Mouse (Mus musculus): Measurements from ENCODE around the gene Dip2a. TPM values are rescaled to one million over a fixed set of nuclear protein-coding genes. Genes with fewer than 3 reads are reported as not detected.

The Dip2a gene
- polyA plus RNA-seq, 1 experiment from 2014 or later: 6.3 TPM

GRCm38 (mm10) chr10:76306738-76307137 is 38.4 kb downstream of the Dip2a start:
- no peak overlapping the region for H3K4me2 ChIP-seq (ENCODE audit: low read length)

DNA sequence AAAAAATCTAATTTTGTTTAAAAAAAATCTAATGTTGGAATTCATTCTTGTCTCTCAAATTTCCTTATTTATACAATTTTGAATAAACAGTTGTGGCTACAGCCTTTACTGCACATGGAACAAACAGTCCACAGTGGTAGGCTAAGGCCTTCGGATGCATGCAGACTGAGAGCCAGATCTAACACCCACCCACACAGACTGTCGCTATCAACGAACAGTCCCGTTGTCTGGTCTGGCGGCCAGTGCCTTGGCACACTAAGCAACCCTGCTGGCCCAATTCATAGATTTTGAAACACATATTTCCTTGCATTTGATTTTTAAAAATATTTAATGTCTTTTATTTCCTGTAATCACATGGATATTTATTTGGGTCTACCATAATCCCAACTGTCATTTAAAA is 45.0 kb downstream of the Dip2a start:
- Histone ChIP-seq H3K9me3 (ENCODE audit: control insufficient read depth, low read length) (no peaks in the 10 kb centered on the region), H3K4me3 (ENCODE audit: control insufficient read depth in 1 of 2, insufficient read depth in 1 of 2, low read depth in 1 of 2, low read length in 2 of 2) (no peak overlapping the region), H3K4me1 (ENCODE audit: control insufficient read depth in 2 of 2, insufficient read depth in 2 of 2, low read length in 2 of 2) (no peaks in the 10 kb centered on the region), H3K9ac (ENCODE audit: low read length) (no peak overlapping the region), H3K27ac (replicated peaks in 1 of 2; ENCODE audit: control insufficient read depth in 1 of 2, insufficient read depth in 1 of 2, low read depth in 2 of 2, low read length in 2 of 2) (no peak overlapping the region), H3K4me2 (ENCODE audit: low read length) (no peak overlapping the region), H3K27me3 (ENCODE audit: control insufficient read depth, insufficient read depth, low read length) (no peaks in the 10 kb centered on the region), H3K36me3 (ENCODE audit: control insufficient read depth, insufficient read depth, low read length) (peaks cover 88% of the 10 kb centered on the region)
- ATAC-seq (ENCODE audit: insufficient number of reproducible peaks, insufficient read depth, low FRiP score, low read depth): no peak
- 77% methylated on average over 5 of the region's 5 CpGs for WGBS

More at GRCm38 (mm10) chr10:76306738-76307137, 38.4 kb downstream of the Dip2a start:
- H3K27me3 ChIP-seq (ENCODE audit: control insufficient read depth, insufficient read depth, low read length): no peaks in the 10 kb centered on the region
- H3K36me3 ChIP-seq (ENCODE audit: control insufficient read depth, insufficient read depth, low read length): peaks cover 72% of the 10 kb centered on the region
- H3K4me1 ChIP-seq (ENCODE audit: control insufficient read depth in 2 of 2, insufficient read depth in 2 of 2, low read length in 2 of 2): no peaks in the 10 kb centered on the region
- no peak overlapping the region for H3K9ac ChIP-seq (ENCODE audit: low read length)
- H3K27ac ChIP-seq (replicated peaks in 1 of 2; ENCODE audit: control insufficient read depth in 1 of 2, insufficient read depth in 1 of 2, low read depth in 2 of 2, low read length in 2 of 2): no peak overlapping the region
- H3K9me3 ChIP-seq (ENCODE audit: control insufficient read depth, low read length): no peaks in the 10 kb centered on the region
- whole genome bisulfite sequencing: 83% methylated on average over 9 of the region's 9 CpGs
- no peak overlapping the region for H3K4me3 ChIP-seq (ENCODE audit: control insufficient read depth in 1 of 2, insufficient read depth in 1 of 2, low read depth in 1 of 2, low read length in 2 of 2)
- no peak for ATAC-seq (ENCODE audit: insufficient number of reproducible peaks, insufficient read depth, low FRiP score, low read depth)

- no peaks in the 10 kb centered on the region for H3K9me3 ChIP-seq (ENCODE audit: control insufficient read depth, low read length)
- H3K4me3 ChIP-seq (ENCODE audit: control insufficient read depth in 1 of 2, insufficient read depth in 1 of 2, low read depth in 1 of 2, low read length in 2 of 2): no peak overlapping the region
- no peaks in the 10 kb centered on the region for H3K27me3 ChIP-seq (ENCODE audit: control insufficient read depth, insufficient read depth, low read length)
- no peak for ATAC-seq (ENCODE audit: insufficient number of reproducible peaks, insufficient read depth, low FRiP score, low read depth)
- no peak overlapping the region for H3K27ac ChIP-seq (replicated peaks in 1 of 2; ENCODE audit: control insufficient read depth in 1 of 2, insufficient read depth in 1 of 2, low read depth in 2 of 2, low read length in 2 of 2)
- H3K4me1 ChIP-seq (ENCODE audit: control insufficient read depth in 2 of 2, insufficient read depth in 2 of 2, low read length in 2 of 2): no peaks in the 10 kb centered on the region
- H3K36me3 ChIP-seq (ENCODE audit: control insufficient read depth, insufficient read depth, low read length): peaks cover 96% of the 10 kb centered on the region
- 88% methylated on average over 4 of the region's 4 CpGs for WGBS
- H3K4me2 ChIP-seq (ENCODE audit: low read length): no peak overlapping the region
- no peak overlapping the region for H3K9ac ChIP-seq (ENCODE audit: low read length)
Observed at GRCm38 (mm10) chr10:76293222-76293621, 51.9 kb downstream of the Dip2a start.

DNA sequence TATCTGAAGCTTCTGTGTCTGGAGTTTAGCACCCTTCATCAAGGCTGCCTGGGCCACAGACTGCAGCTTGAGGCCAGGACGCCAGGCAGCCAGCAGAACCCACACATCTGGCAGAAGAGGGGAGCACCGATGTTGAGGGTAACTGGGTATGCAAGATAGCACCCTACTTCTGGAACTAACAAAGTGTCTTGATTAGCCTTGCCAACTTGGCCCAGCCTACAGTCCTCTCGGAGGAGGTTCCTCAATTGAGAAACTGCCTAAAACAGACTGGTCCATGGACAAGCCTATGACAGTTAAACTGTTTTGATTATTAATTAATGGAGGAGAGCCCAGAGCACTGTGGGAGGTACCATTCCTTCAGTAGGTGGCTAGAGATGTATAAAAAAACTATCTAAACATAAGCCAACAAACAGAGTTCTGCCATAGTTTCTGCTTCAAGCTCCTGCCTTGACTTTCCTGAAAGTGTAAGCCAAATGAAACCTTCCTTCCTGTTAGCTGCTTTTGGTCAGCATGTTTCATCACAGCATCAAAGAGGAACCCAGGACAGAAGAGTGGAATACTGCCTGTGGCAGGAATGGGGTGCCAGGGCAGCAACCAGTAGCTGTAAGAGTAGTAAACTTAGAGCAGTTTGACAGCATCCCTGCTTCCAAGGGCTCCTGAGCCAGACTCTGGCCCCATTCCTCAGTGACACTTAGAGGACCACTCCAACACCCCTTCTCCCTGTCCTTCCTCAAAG is 55.0 kb downstream of the Dip2a start:
- H3K4me3 ChIP-seq (ENCODE audit: control insufficient read depth in 1 of 2, insufficient read depth in 1 of 2, low read depth in 1 of 2, low read length in 2 of 2): no peak overlapping the region
- H3K9ac ChIP-seq (ENCODE audit: low read length): no peak overlapping the region
- WGBS: 89% methylated on average over 3 of the region's 3 CpGs
- no peak overlapping the region for H3K27ac ChIP-seq (replicated peaks in 1 of 2; ENCODE audit: control insufficient read depth in 1 of 2, insufficient read depth in 1 of 2, low read depth in 2 of 2, low read length in 2 of 2)
- H3K9me3 ChIP-seq (ENCODE audit: control insufficient read depth, low read length): no peaks in the 10 kb centered on the region
- ATAC-seq (ENCODE audit: insufficient number of reproducible peaks, insufficient read depth, low FRiP score, low read depth): no peak
- no peaks in the 10 kb centered on the region for H3K4me1 ChIP-seq (ENCODE audit: control insufficient read depth in 2 of 2, insufficient read depth in 2 of 2, low read length in 2 of 2)
- no peaks in the 10 kb centered on the region for H3K27me3 ChIP-seq (ENCODE audit: control insufficient read depth, insufficient read depth, low read length)
- no peak overlapping the region for H3K4me2 ChIP-seq (ENCODE audit: low read length)
- peaks cover 96% of the 10 kb centered on the region for H3K36me3 ChIP-seq (ENCODE audit: control insufficient read depth, insufficient read depth, low read length)

DNA sequence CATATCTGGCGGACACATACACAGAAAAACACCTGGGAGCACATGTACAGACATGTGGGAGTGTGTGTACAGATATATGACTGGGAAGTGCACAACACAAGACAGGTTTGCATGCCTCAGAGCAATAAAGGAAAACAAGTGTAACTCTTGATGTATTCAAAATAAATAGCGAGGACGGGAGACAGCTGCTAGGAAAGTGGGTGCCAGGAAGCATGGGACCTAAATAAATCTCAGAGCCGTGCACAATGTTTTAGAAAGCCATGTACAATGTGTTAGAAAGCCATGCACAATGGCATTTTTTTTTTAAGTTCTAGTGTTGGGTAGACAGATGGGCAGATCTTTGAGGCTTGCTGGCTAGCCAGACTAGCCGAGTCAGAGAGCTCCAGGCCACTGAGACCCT is 56.0 kb downstream of the Dip2a start:
- H3K4me3 ChIP-seq (ENCODE audit: control insufficient read depth in 1 of 2, insufficient read depth in 1 of 2, low read depth in 1 of 2, low read length in 2 of 2): no peak overlapping the region
- H3K4me2 ChIP-seq (ENCODE audit: low read length): no peak overlapping the region
- peaks cover 96% of the 10 kb centered on the region for H3K36me3 ChIP-seq (ENCODE audit: control insufficient read depth, insufficient read depth, low read length)
- H3K9me3 ChIP-seq (ENCODE audit: control insufficient read depth, low read length): no peaks in the 10 kb centered on the region
- WGBS: 89% methylated on average over 5 of the region's 5 CpGs
- H3K27ac ChIP-seq (replicated peaks in 1 of 2; ENCODE audit: control insufficient read depth in 1 of 2, insufficient read depth in 1 of 2, low read depth in 2 of 2, low read length in 2 of 2): no peak overlapping the region
- H3K4me1 ChIP-seq (ENCODE audit: control insufficient read depth in 2 of 2, insufficient read depth in 2 of 2, low read length in 2 of 2): no peaks in the 10 kb centered on the region
- no peak overlapping the region for H3K9ac ChIP-seq (ENCODE audit: low read length)
- no peaks in the 10 kb centered on the region for H3K27me3 ChIP-seq (ENCODE audit: control insufficient read depth, insufficient read depth, low read length)
- ATAC-seq (ENCODE audit: insufficient number of reproducible peaks, insufficient read depth, low FRiP score, low read depth): no peak

DNA sequence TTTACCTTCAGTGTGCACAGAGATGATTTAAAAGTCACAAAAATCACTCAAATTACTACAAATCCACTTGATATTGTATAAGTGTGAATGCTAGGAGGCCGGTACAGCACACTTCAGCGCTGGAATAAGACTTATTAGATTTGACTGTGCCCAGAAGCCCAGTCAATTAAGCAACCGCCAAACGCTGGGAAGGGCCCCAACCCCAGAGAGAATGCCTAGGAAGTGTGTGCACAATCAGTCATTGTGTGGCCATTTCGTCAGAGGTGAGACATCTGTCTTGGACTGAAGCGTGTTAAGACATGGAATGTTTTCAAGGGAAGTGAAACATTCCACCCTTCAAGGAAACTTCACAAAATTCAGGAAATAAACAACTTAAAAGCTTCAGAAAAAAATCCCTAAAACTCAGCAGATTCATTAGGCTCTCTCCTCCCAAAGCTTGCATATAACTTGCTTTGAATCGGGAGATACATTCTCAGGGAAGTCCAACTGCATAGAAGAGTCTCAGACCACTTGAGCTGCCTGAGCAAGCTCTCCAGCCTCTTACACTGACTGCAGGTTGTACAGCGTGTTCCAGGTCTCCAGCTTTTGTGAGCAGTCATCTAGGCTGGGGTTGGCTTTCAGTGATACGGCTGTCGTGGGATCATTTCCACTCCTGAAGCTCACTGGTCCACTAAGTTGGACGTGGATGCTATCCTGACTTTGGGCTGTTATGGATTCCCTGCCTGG is 56.7 kb downstream of the Dip2a start:
- Histone ChIP-seq H3K9ac (ENCODE audit: low read length) (no peak overlapping the region), H3K27ac (replicated peaks in 1 of 2; ENCODE audit: control insufficient read depth in 1 of 2, insufficient read depth in 1 of 2, low read depth in 2 of 2, low read length in 2 of 2) (no peak overlapping the region), H3K4me2 (ENCODE audit: low read length) (no peak overlapping the region), H3K27me3 (ENCODE audit: control insufficient read depth, insufficient read depth, low read length) (no peaks in the 10 kb centered on the region), H3K4me1 (ENCODE audit: control insufficient read depth in 2 of 2, insufficient read depth in 2 of 2, low read length in 2 of 2) (no peaks in the 10 kb centered on the region), H3K9me3 (ENCODE audit: control insufficient read depth, low read length) (no peaks in the 10 kb centered on the region), H3K4me3 (ENCODE audit: control insufficient read depth in 1 of 2, insufficient read depth in 1 of 2, low read depth in 1 of 2, low read length in 2 of 2) (no peak overlapping the region), H3K36me3 (ENCODE audit: control insufficient read depth, insufficient read depth, low read length) (peaks cover 96% of the 10 kb centered on the region)
- no peak for ATAC-seq (ENCODE audit: insufficient number of reproducible peaks, insufficient read depth, low FRiP score, low read depth)
- 76% methylated on average over 11 of the region's 11 CpGs for WGBS

- 60% methylated on average over 5 of the region's 5 CpGs for WGBS
- Histone ChIP-seq H3K36me3 (ENCODE audit: control insufficient read depth, insufficient read depth, low read length) (peaks cover 91% of the 10 kb centered on the region), H3K9ac (ENCODE audit: low read length) (no peak overlapping the region), H3K4me1 (ENCODE audit: control insufficient read depth in 2 of 2, insufficient read depth in 2 of 2, low read length in 2 of 2) (no peaks in the 10 kb centered on the region; a peak in 1 of 4 replicates), H3K27ac (replicated peaks in 1 of 2; ENCODE audit: control insufficient read depth in 1 of 2, insufficient read depth in 1 of 2, low read depth in 2 of 2, low read length in 2 of 2) (no peak overlapping the region), H3K9me3 (ENCODE audit: control insufficient read depth, low read length) (no peaks in the 10 kb centered on the region), H3K4me3 (ENCODE audit: control insufficient read depth in 1 of 2, insufficient read depth in 1 of 2, low read depth in 1 of 2, low read length in 2 of 2) (no peak overlapping the region), H3K27me3 (ENCODE audit: control insufficient read depth, insufficient read depth, low read length) (no peaks in the 10 kb centered on the region), H3K4me2 (ENCODE audit: low read length) (no peak overlapping the region)
- ATAC-seq (ENCODE audit: insufficient number of reproducible peaks, insufficient read depth, low FRiP score, low read depth): no peak
Observed at GRCm38 (mm10) chr10:76278541-76279097, 66.5 kb downstream of the Dip2a start.
